Comparison of ENCODE assay signal across 24 mouse cellular contexts in genomic region chr7:114731175-114731574, GRCm38 (mm10). TPM values are rescaled to one million over a fixed set of nuclear protein-coding genes. Genes with fewer than 3 reads are reported as not detected.
A peak's percentile ranks its signal among the peaks of the same experiment; 100 is the strongest.
DNase-seq lines count a peak whose midpoint lies in the region; ATAC-seq lines count a peak whose summit lies in the region.
"Had no signal": no experiment of that assay in that cellular context is flagged by ENCODE, and none has a peak within 500 bp of the region (broad histone marks: within the 10 kb centered on the region; RNA-seq: fewer than 3 reads in every experiment).

No protein-coding gene starts in this region.

- H3K27ac ChIP-seq in intestine, embryonic 14.5 days (ENCODE audit: low read depth), result no peak overlapping the region
- H3K27ac ChIP-seq in intestine, embryonic 15.5 days, result no peak overlapping the region
- H3K27ac ChIP-seq: embryonic facial prominence, embryonic 10.5 days; forebrain, embryonic 13.5 days; hindbrain, embryonic 10.5 days; hindbrain, embryonic 14.5 days had no signal

- no peak overlapping the region for H3K9ac ChIP-seq in intestine, embryonic 14.5 days (ENCODE audit: low read length)
- H3K9ac ChIP-seq in intestine, embryonic 15.5 days, result no peak overlapping the region
- H3K9ac ChIP-seq: forebrain, embryonic 13.5 days; forebrain, postnatal 0 days; hindbrain, embryonic 14.5 days had no signal

- no peaks in the 10 kb centered on the region for H3K4me1 ChIP-seq in intestine, embryonic 14.5 days (replicated peaks; ENCODE audit: control insufficient read depth, insufficient read depth, low read length)
- H3K4me1 ChIP-seq in intestine, embryonic 15.5 days (replicated peaks), result no peaks in the 10 kb centered on the region
- H3K4me1 ChIP-seq: embryonic facial prominence, embryonic 10.5 days; forebrain, embryonic 13.5 days had no signal

- no peak overlapping the region for H3K4me2 ChIP-seq in intestine, embryonic 14.5 days (ENCODE audit: low read length)
- no peak overlapping the region for H3K4me2 ChIP-seq in intestine, embryonic 15.5 days (replicated peaks)
- H3K4me2 ChIP-seq: forebrain, embryonic 13.5 days; hindbrain, embryonic 14.5 days had no signal

- no peaks in the 10 kb centered on the region for H3K27me3 ChIP-seq in intestine, embryonic 14.5 days (replicated peaks; ENCODE audit: control insufficient read depth, insufficient read depth, low read length)
- no peaks in the 10 kb centered on the region for H3K27me3 ChIP-seq in intestine, embryonic 15.5 days (replicated peaks)
- H3K27me3 ChIP-seq: forebrain, embryonic 13.5 days had no signal

- no peak for ATAC-seq in intestine, embryonic 14.5 days (replicated peaks; ENCODE audit: low FRiP score, low TSS enrichment, low read depth)
- ATAC-seq in intestine, embryonic 15.5 days, result no peak
- 0 out of 2 replicates have a peak, but pooled peaks have one; percentile 37 for ATAC-seq in megakaryocyte progenitor cell, adult 5-6 weeks (replicated peaks; ENCODE audit: poor library complexity)
- ATAC-seq: CD4-positive, CD25-positive, alpha-beta regulatory T cell, adult 4 months; forebrain, embryonic 13.5 days; forebrain, postnatal 0 days; intestine, postnatal 0 days had no signal

- H3K4me3 ChIP-seq in intestine, embryonic 14.5 days (ENCODE audit: low read depth, low read length), result no peak overlapping the region
- H3K4me3 ChIP-seq in intestine, embryonic 15.5 days (replicated peaks), result no peak overlapping the region
- H3K4me3 ChIP-seq: embryonic facial prominence, embryonic 10.5 days; forebrain, embryonic 13.5 days; hindbrain, embryonic 10.5 days had no signal

- WGBS in intestine, embryonic 14.5 days, result 72% methylated on average over 6 of the region's 6 CpGs
- WGBS in intestine, embryonic 15.5 days, result 67% methylated on average over 6 of the region's 6 CpGs

- DNase-seq in adrenal gland, adult (ENCODE audit: inconsistent age in 2 of 2, low spot score in 1 of 2), result peak; percentile 76 to 78
- no peak for DNase-seq in adrenal gland, adult 18-20 months (ENCODE audit: low spot score in 2 of 2)
- peak; percentile 43 for DNase-seq in intestine, embryonic 14.5 days (ENCODE audit: low spot score)
- DNase-seq in adrenal gland, postnatal 14 days, result peak; percentile 64
- DNase-seq in left cerebral cortex, adult 18-20 months (ENCODE audit: low spot score in 2 of 2), result no peak
- DNase-seq in right cerebral cortex, postnatal 14 days, result no peak
- DNase-seq: cerebellum, adult 18-20 months; cerebellum, adult 9-11 months; cerebellum, postnatal 36 days; forebrain, postnatal 0 days; gastrocnemius, postnatal 25 days; heart, postnatal 10 days had no signal

- no peaks in the 10 kb centered on the region for H3K9me3 ChIP-seq in intestine, embryonic 14.5 days (ENCODE audit: control insufficient read depth, low read length)
- H3K9me3 ChIP-seq in intestine, embryonic 15.5 days, result no peaks in the 10 kb centered on the region
- H3K9me3 ChIP-seq: embryonic facial prominence, embryonic 10.5 days; forebrain, embryonic 13.5 days; G1E; hindbrain, embryonic 10.5 days had no signal

- H3K36me3 ChIP-seq in intestine, embryonic 14.5 days (ENCODE audit: control insufficient read depth, insufficient read depth, low read length), result no peaks in the 10 kb centered on the region
- no peaks in the 10 kb centered on the region for H3K36me3 ChIP-seq in intestine, embryonic 15.5 days
- H3K36me3 ChIP-seq: embryonic facial prominence, embryonic 10.5 days; G1E; hindbrain, embryonic 10.5 days had no signal

RNA-seq across cellular contexts. Expression of gene Insc, which starts 12.3 kb away (rescaled TPM):
- total RNA-seq in adrenal gland, adult 18-20 months (2021), result under 1 TPM; 0.42 to 0.50 TPM
- polyA plus RNA-seq in intestine, embryonic 14.5 days (2014; fragmentation: Nextera tagmentation; extraction: Ambion mirVana), result 20.8 and 22.0 TPM in 2 replicates
- 19.7 and 20.2 TPM in 2 replicates for polyA plus RNA-seq in intestine, embryonic 15.5 days (2015; fragmentation: Nextera tagmentation; extraction: Ambion mirVana)
- 2.7 and 3.8 TPM in 2 replicates for total RNA-seq in adrenal gland, postnatal 14 days (2021)
- total RNA-seq in megakaryocyte progenitor cell, adult 5-6 weeks (2015), result not detected in 2 replicates
- not detected in 2 replicates for total RNA-seq in megakaryocyte progenitor cell, adult 5-6 weeks (2017)
- total RNA-seq in left cerebral cortex, adult 18-20 months (2021), result 1 to 10 TPM; 2.6 to 2.9 TPM
- total RNA-seq: G1E; granulocyte monocyte progenitor cell, adult 5-6 weeks had no signal
- polyA plus RNA-seq: CD4-positive, CD25-positive, alpha-beta regulatory T cell, adult 4 months; G1E had no signal

RNA-seq across cellular contexts. Expression of gene Calcb, which starts 12.7 kb away (rescaled TPM):
- not detected for total RNA-seq in adrenal gland, adult 18-20 months (2021)
- polyA plus RNA-seq in intestine, embryonic 14.5 days (2014; fragmentation: Nextera tagmentation; extraction: Ambion mirVana), result 1.3 and 2.0 TPM in 2 replicates
- polyA plus RNA-seq in intestine, embryonic 15.5 days (2015; fragmentation: Nextera tagmentation; extraction: Ambion mirVana), result 1.7 and 2.3 TPM in 2 replicates
- not detected in 2 replicates for total RNA-seq in adrenal gland, postnatal 14 days (2021)
- total RNA-seq in megakaryocyte progenitor cell, adult 5-6 weeks (2015), result not detected in 2 replicates
- not detected in 2 replicates for total RNA-seq in megakaryocyte progenitor cell, adult 5-6 weeks (2017)
- total RNA-seq in left cerebral cortex, adult 18-20 months (2021), result under 1 TPM in 1 of 2 experiments, not detected in 1; 0.56 TPM
- total RNA-seq: forebrain, postnatal 0 days; G1E; gastrocnemius, adult 18-20 months; gastrocnemius, postnatal 25 days; granulocyte monocyte progenitor cell, adult 5-6 weeks had no signal
- polyA plus RNA-seq: CD4-positive, CD25-positive, alpha-beta regulatory T cell, adult 4 months; embryonic facial prominence, embryonic 10.5 days; forebrain, embryonic 13.5 days; forebrain, postnatal 0 days; G1E; heart, embryonic 14.5 days; hindbrain, embryonic 10.5 days had no signal

Comparison
In these comparisons a context has a peak if more than half of its experiments do, and no peak if none do; other contexts are left out.
1. DNase-seq: peak in adrenal gland, adult (2 of 2), intestine, embryonic 14.5 days (single experiment) and adrenal gland, postnatal 14 days (single experiment); none in adrenal gland, adult 18-20 months (0 of 2), left cerebral cortex, adult 18-20 months (0 of 2) and right cerebral cortex, postnatal 14 days (single experiment).